10 mouse cellular contexts compared by ENCODE assay signal in the genomic region with DNA sequence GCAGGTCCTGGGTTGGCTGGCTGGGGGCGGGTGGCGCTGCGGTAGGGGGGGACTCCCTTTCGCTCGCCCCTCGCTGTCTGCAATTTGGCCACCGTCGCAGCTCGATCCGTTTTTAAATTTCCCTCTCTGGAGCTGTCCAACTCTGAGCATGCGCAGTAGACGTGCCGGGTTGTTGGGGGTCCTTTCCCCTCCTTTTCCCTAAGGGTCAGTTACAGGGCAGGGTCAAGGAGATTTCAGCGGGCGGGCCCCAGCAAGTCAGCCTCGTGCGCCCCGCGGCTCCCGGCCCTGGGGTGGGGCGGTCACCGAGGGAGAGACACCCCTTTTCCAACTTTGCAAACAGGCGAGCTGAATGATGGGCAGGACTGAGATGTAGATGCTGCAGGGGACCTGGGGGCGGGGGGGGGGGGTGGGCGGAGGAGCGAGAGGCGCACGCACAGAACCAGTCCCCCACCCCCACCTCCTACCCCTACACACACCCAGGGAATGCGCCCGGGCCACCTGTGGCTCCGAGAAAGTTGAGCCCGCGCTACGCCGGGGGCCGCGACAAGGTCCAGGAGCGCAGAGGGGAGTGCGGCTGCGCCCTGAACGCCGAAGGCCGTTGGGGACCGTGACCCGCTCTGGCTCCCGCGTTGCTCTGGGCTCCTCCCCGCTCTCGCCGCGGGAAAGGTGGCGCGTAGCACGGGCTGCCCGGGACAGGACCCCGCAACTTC. TPM values are rescaled to one million over a fixed set of nuclear protein-coding genes. Genes with fewer than 3 reads are reported as not detected.
DNase-seq lines count a peak whose midpoint lies in the region; ATAC-seq and TF ChIP-seq lines count a peak whose summit lies in the region.
"Had no signal": no experiment of that assay in that cellular context is flagged by ENCODE, and none has a peak within 500 bp of the region (broad histone marks: within the 10 kb centered on the region; RNA-seq: fewer than 3 reads in every experiment).

A gene (minus strand): TSS at position 115 of the 710 bp plus-strand sequence.

- TF ChIP-seq CTCF in hindbrain, postnatal 0 days (IDR thresholded peaks at IDR 0.05; ENCODE audit: low read depth): no peak
- no peak for TF ChIP-seq CTCF in midbrain, postnatal 0 days (IDR thresholded peaks at IDR 0.05)

- no peaks in the 10 kb centered on the region for H3K9me3 ChIP-seq in heart, embryonic 13.5 days
- H3K9me3 ChIP-seq in hindbrain, postnatal 0 days (ENCODE audit: low read length): no peaks in the 10 kb centered on the region
- H3K9me3 ChIP-seq in midbrain, postnatal 0 days (ENCODE audit: low read length): no peaks in the 10 kb centered on the region

- no peak within 1 kb of the TSS for H3K9ac ChIP-seq in heart, embryonic 13.5 days
- H3K9ac ChIP-seq in hindbrain, postnatal 0 days (replicated peaks; ENCODE audit: low read length): no peak within 1 kb of the TSS
- H3K9ac ChIP-seq in midbrain, postnatal 0 days (replicated peaks; ENCODE audit: low read length, poor library complexity, severe bottlenecking): 0 out of 2 replicates have a peak within 1 kb of the TSS, but pooled peaks have one; percentile 13

- WGBS in heart, embryonic 13.5 days: under 1% methylated on average over 53 of the region's 56 CpGs
- WGBS in hindbrain, postnatal 0 days: under 1% methylated on average over 35 of the region's 56 CpGs
- WGBS in midbrain, postnatal 0 days: 0% methylated on average over 44 of the region's 56 CpGs

- H3K36me3 ChIP-seq in heart, embryonic 13.5 days: no peaks in the 10 kb centered on the region
- no peaks in the 10 kb centered on the region for H3K36me3 ChIP-seq in hindbrain, postnatal 0 days (ENCODE audit: insufficient read depth, low read length)
- H3K36me3 ChIP-seq in midbrain, postnatal 0 days (ENCODE audit: insufficient read depth, low read length): no peaks in the 10 kb centered on the region

- DNase-seq in heart, adult 8-10 months (ENCODE audit: low spot score): no peak
- peak; percentile 72 for DNase-seq in embryo, embryonic 10.5 days (ENCODE audit: low spot score)
- DNase-seq in hindbrain, postnatal 0 days (ENCODE audit: low spot score): peak; percentile 55
- DNase-seq in midbrain, postnatal 0 days (ENCODE audit: low spot score): no peak
- no peak for DNase-seq in frontal cortex, postnatal 25 days (ENCODE audit: low spot score in 2 of 2)
- DNase-seq in left cerebral cortex, adult 9 months (ENCODE audit: low spot score in 2 of 2): no peak
- no peak for DNase-seq in thymus, adult 18-20 months
- DNase-seq: cerebellum, postnatal 10 days had no signal

- ATAC-seq in heart, embryonic 13.5 days (ENCODE audit: extremely low read depth, insufficient number of reproducible peaks, low FRiP score, low TSS enrichment): no peak; the same call in 1 of the 2 replicates
- peak; percentile 25; the same call in 1 of the 2 replicates for ATAC-seq in hindbrain, postnatal 0 days
- ATAC-seq in midbrain, postnatal 0 days (ENCODE audit: low FRiP score): no peak

- peaks cover 100% of the 10 kb centered on the region for H3K27me3 ChIP-seq in heart, embryonic 13.5 days (replicated peaks)
- H3K27me3 ChIP-seq in hindbrain, postnatal 0 days (ENCODE audit: insufficient read depth, low read length): peaks cover 59% of the 10 kb centered on the region
- H3K27me3 ChIP-seq in midbrain, postnatal 0 days (ENCODE audit: insufficient read depth, low read length): peaks cover 61% of the 10 kb centered on the region

- H3K4me3 ChIP-seq in heart, embryonic 13.5 days: peak within 1 kb of the TSS; percentile 48
- peak within 1 kb of the TSS; percentile 38 for H3K4me3 ChIP-seq in hindbrain, postnatal 0 days (ENCODE audit: low read length)
- H3K4me3 ChIP-seq in midbrain, postnatal 0 days (ENCODE audit: low read depth, low read length): peak within 1 kb of the TSS; percentile 42

- H3K4me1 ChIP-seq in heart, embryonic 13.5 days: peaks cover 14% of the 10 kb centered on the region
- H3K4me1 ChIP-seq in hindbrain, postnatal 0 days (ENCODE audit: insufficient read depth, low read length): no peaks in the 10 kb centered on the region
- peaks cover 3% of the 10 kb centered on the region; the same call in 1 of the 2 replicates for H3K4me1 ChIP-seq in midbrain, postnatal 0 days (ENCODE audit: insufficient read depth, low read length)

- no peak within 1 kb of the TSS for H3K27ac ChIP-seq in heart, embryonic 13.5 days (replicated peaks)
- H3K27ac ChIP-seq in hindbrain, postnatal 0 days: no peak within 1 kb of the TSS
- H3K27ac ChIP-seq in midbrain, postnatal 0 days (ENCODE audit: low read depth, low read length): no peak within 1 kb of the TSS

- peak within 1 kb of the TSS; percentile 68 for H3K4me2 ChIP-seq in heart, embryonic 13.5 days
- peak within 1 kb of the TSS; percentile 64 for H3K4me2 ChIP-seq in hindbrain, postnatal 0 days (ENCODE audit: low read depth, low read length)
- H3K4me2 ChIP-seq in midbrain, postnatal 0 days (ENCODE audit: low read depth, low read length, poor library complexity, severe bottlenecking): peak within 1 kb of the TSS; percentile 88

RNA-seq across cellular contexts. Expression of the gene that starts here (rescaled TPM):
- polyA plus RNA-seq in heart, embryonic 13.5 days (2015; fragmentation: Nextera tagmentation; extraction: Ambion mirVana): not detected in 2 replicates
- total RNA-seq in heart, adult 8-10 months (2022): not detected
- 0.47 and 1.4 TPM in 2 replicates for total RNA-seq in hindbrain, postnatal 0 days (2014; rRNA removed)
- polyA plus RNA-seq in hindbrain, postnatal 0 days (2015; fragmentation: Nextera tagmentation; extraction: Ambion mirVana): 0.36 and 0.47 TPM in 2 replicates
- total RNA-seq in midbrain, postnatal 0 days (2014; rRNA removed): 0.24 and 0.66 TPM in 2 replicates
- polyA plus RNA-seq in midbrain, postnatal 0 days (2015; fragmentation: Nextera tagmentation; extraction: Ambion mirVana): 0.35 and 0.38 TPM in 2 replicates
- total RNA-seq: layer of hippocampus, postnatal 10 days had no signal

Comparison
In these comparisons a context has a peak if more than half of its experiments do, and no peak if none do; other contexts are left out.
1. DNase-seq: peak in embryo, embryonic 10.5 days (single experiment) and hindbrain, postnatal 0 days (single experiment); none in heart, adult 8-10 months (single experiment), midbrain, postnatal 0 days (single experiment), frontal cortex, postnatal 25 days (0 of 2), left cerebral cortex, adult 9 months (0 of 2) and thymus, adult 18-20 months (0 of 2).
2. Peak in every context shown above with its lines, with median percentiles within 50 percentile points of each other: H3K4me2 ChIP-seq and H3K4me3 ChIP-seq.